Mouse (Mus musculus) E14TG2a.4 (cell line): ENCODE data around the gene Gm12248.

ENCODE experiments used
- CTCF ChIP-seq: conservative IDR thresholded peaks from 2 replicates; pipeline ENCODE4 v1.5.1; 2014; ENCODE audit warnings: low read length
- NANOG ChIP-seq: IDR thresholded peaks from 2 replicates; pipeline ENCODE4 v1.6.1; 2014; ENCODE audit warnings: borderline replicate concordance, low read length, mixed read lengths

DNA sequence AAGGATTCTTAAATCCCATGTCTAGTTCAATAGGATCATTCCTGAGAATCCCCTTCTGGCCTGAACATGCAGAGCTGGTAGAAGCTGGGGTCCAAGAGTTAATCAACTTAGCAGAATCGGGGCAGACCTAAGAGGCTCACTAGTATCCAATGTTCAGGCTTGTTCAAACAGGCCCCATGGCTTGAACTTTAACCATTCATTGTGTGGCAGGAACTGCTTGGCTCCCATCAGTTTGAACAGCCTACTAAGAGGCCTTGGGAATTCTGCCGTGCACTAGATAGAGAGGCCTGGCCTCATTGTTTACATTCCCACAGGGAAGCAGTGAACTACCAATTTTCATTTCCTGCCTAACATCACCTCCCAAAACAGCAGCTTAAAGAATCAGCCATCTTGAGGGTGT, 71.3 kb downstream of the Gm12248 start:
- no peak for TF ChIP-seq CTCF
- no peak for TF ChIP-seq NANOG
